Mouse (Mus musculus) E14TG2a.4 (cell line): ENCODE results near the gene Ncoa3.

Source experiments
- H3K27me3 ChIP-seq: 2 replicates; pipeline ENCODE4 v1.6.1; 2014; ENCODE audit warnings: low read length, control low read depth; ENCODE audit not compliant: insufficient read depth
- H3K36me3 ChIP-seq: 2 replicates; pipeline ENCODE4 v1.6.1; 2014; ENCODE audit warnings: low read length, control low read depth; ENCODE audit not compliant: insufficient read depth
- H3K4me1 ChIP-seq: replicated peaks from 2 replicates; pipeline ENCODE4 v1.6.1; 2014; ENCODE audit warnings: low read depth, low read length, control low read depth
- H3K4me3 ChIP-seq: replicated peaks from 2 replicates; pipeline ENCODE4 v1.5.1; 2014; ENCODE audit warnings: mild to moderate bottlenecking, low read length
- H3K9me3 ChIP-seq: 2 replicates; pipeline ENCODE4 v1.6.1; 2014; ENCODE audit warnings: low read length, control low read depth
- CTCF ChIP-seq: conservative IDR thresholded peaks from 2 replicates; pipeline ENCODE4 v1.5.1; 2014; ENCODE audit warnings: low read length
- NANOG ChIP-seq: IDR thresholded peaks from 2 replicates; pipeline ENCODE4 v1.6.1; 2014; ENCODE audit warnings: borderline replicate concordance, low read length, mixed read lengths
- POU5F1 ChIP-seq: IDR thresholded peaks from 2 replicates; pipeline ENCODE4 v1.6.1; 2014; ENCODE audit warnings: low read length, borderline replicate concordance

The Ncoa3 gene

GRCm38 (mm10) chr2:166020026-166020425 is 27.6 kb downstream of the Ncoa3 start:
- Histone ChIP-seq H3K36me3 (peaks cover 13% of the 10 kb centered on the region), H3K9me3 (no peaks in the 10 kb centered on the region), H3K4me1 (peaks cover 95% of the 10 kb centered on the region), H3K4me3 (no peak overlapping the region), H3K27me3 (no peaks in the 10 kb centered on the region)
- no peak for TF ChIP-seq POU5F1
- TF ChIP-seq NANOG: no peak
- no peak for TF ChIP-seq CTCF

GRCm38 (mm10) chr2:166021073-166021610 is 28.7 kb downstream of the Ncoa3 start:
- Histone ChIP-seq H3K27me3 (no peaks in the 10 kb centered on the region), H3K4me1 (peaks cover 98% of the 10 kb centered on the region), H3K36me3 (peaks cover 10% of the 10 kb centered on the region), H3K9me3 (no peaks in the 10 kb centered on the region), H3K4me3 (peak overlapping the region; percentile 43)
- TF ChIP-seq POU5F1 (no peak), CTCF (no peak)

GRCm38 (mm10) chr2:166021642-166022041 is 29.2 kb downstream of the Ncoa3 start:
- peak overlapping the region; percentile 43 for H3K4me3 ChIP-seq
- peaks cover 7% of the 10 kb centered on the region for H3K36me3 ChIP-seq
- H3K4me1 ChIP-seq: peaks cover 97% of the 10 kb centered on the region

GRCm38 (mm10) chr2:166022327-166022726 is 29.9 kb downstream of the Ncoa3 start:
- peak overlapping the region; percentile 43; the same call in 1 of the 2 replicates for H3K4me3 ChIP-seq
- no peak for TF ChIP-seq CTCF
- TF ChIP-seq NANOG: peak; percentile 65; the same call in 1 of the 2 replicates
- H3K36me3 ChIP-seq: peaks cover 11% of the 10 kb centered on the region
- no peaks in the 10 kb centered on the region for H3K9me3 ChIP-seq
- H3K4me1 ChIP-seq: peaks cover 97% of the 10 kb centered on the region
- H3K27me3 ChIP-seq: no peaks in the 10 kb centered on the region

More at GRCm38 (mm10) chr2:166021642-166022041, 29.2 kb downstream of the Ncoa3 start:
- TF ChIP-seq CTCF: no peak
- peak; percentile 74; the same call in 1 of the 2 replicates for TF ChIP-seq NANOG
- no peaks in the 10 kb centered on the region for H3K27me3 ChIP-seq
- H3K9me3 ChIP-seq: no peaks in the 10 kb centered on the region

GRCm38 (mm10) chr2:166024079-166024478 is 31.6 kb downstream of the Ncoa3 start:
- Histone ChIP-seq H3K9me3 (no peaks in the 10 kb centered on the region), H3K4me1 (peaks cover 96% of the 10 kb centered on the region), H3K27me3 (no peaks in the 10 kb centered on the region), H3K36me3 (peaks cover 13% of the 10 kb centered on the region), H3K4me3 (peak overlapping the region; percentile 37; the same call in 1 of the 2 replicates)
- TF ChIP-seq CTCF: no peak
- no peak for TF ChIP-seq NANOG
- no peak for TF ChIP-seq POU5F1

GRCm38 (mm10) chr2:166024621-166025020 is 32.2 kb downstream of the Ncoa3 start:
- TF ChIP-seq NANOG (no peak), CTCF (no peak), POU5F1 (no peak)
- Histone ChIP-seq H3K36me3 (peaks cover 8% of the 10 kb centered on the region; the same call in 1 of the 2 replicates), H3K27me3 (no peaks in the 10 kb centered on the region)

GRCm38 (mm10) chr2:166025943-166026342 is 33.5 kb downstream of the Ncoa3 start:
- Histone ChIP-seq H3K4me3 (no peak overlapping the region), H3K4me1 (peaks cover 96% of the 10 kb centered on the region), H3K9me3 (no peaks in the 10 kb centered on the region), H3K36me3 (peaks cover 8% of the 10 kb centered on the region; the same call in 1 of the 2 replicates), H3K27me3 (no peaks in the 10 kb centered on the region)
- TF ChIP-seq CTCF (no peak), POU5F1 (no peak), NANOG (no peak)

More at GRCm38 (mm10) chr2:166024621-166025020, 32.2 kb downstream of the Ncoa3 start:
- Histone ChIP-seq H3K4me3 (0 out of 2 replicates have a peak overlapping the region, but pooled peaks have one; percentile 37), H3K9me3 (no peaks in the 10 kb centered on the region), H3K4me1 (peaks cover 96% of the 10 kb centered on the region)

GRCm38 (mm10) chr2:166027834-166028233 is 35.4 kb downstream of the Ncoa3 start:
- H3K4me1 ChIP-seq: peaks cover 95% of the 10 kb centered on the region
- TF ChIP-seq POU5F1: no peak
- TF ChIP-seq NANOG: no peak
- no peak for TF ChIP-seq CTCF
- no peaks in the 10 kb centered on the region for H3K27me3 ChIP-seq
- H3K9me3 ChIP-seq: no peaks in the 10 kb centered on the region
- peaks cover 12% of the 10 kb centered on the region; the same call in 1 of the 2 replicates for H3K36me3 ChIP-seq
- H3K4me3 ChIP-seq: no peak overlapping the region

GRCm38 (mm10) chr2:166029232-166029631 is 36.8 kb downstream of the Ncoa3 start:
- Histone ChIP-seq H3K9me3 (no peaks in the 10 kb centered on the region), H3K4me1 (peaks cover 94% of the 10 kb centered on the region), H3K27me3 (no peaks in the 10 kb centered on the region), H3K4me3 (no peak overlapping the region), H3K36me3 (peaks cover 12% of the 10 kb centered on the region; the same call in 1 of the 2 replicates)
- TF ChIP-seq CTCF: no peak
- no peak for TF ChIP-seq NANOG
- TF ChIP-seq POU5F1: no peak
